Mouse (Mus musculus) intestine, embryonic 15.5 days (tissue): ENCODE data around the gene Ranbp17. TPM values are rescaled to one million over a fixed set of nuclear protein-coding genes. Genes with fewer than 3 reads are reported as not detected.

Experiments used
- ATAC-seq: fragments of 200-750 bp; cut with Nextera tagmentation; 2 replicates; pipeline ENCODE4 v1.8.0; 2017; ENCODE audit warnings: moderate TSS enrichment, moderate library complexity
- H3K27ac ChIP-seq: fragments of 300-500 bp; sonication (generic); 2 replicates; pipeline ENCODE4 v1.5.1; 2015; ENCODE audit warnings: mild to moderate bottlenecking, inconsistent platforms
- H3K27me3 ChIP-seq: fragments of 300-500 bp; sonication (generic); replicated peaks from 2 replicates; pipeline ENCODE4 v1.6.1; 2015; ENCODE audit warnings: inconsistent platforms
- H3K36me3 ChIP-seq: fragments of 300-500 bp; sonication (generic); 2 replicates; pipeline ENCODE4 v1.6.1; 2015; ENCODE audit warnings: inconsistent platforms
- H3K4me1 ChIP-seq: fragments of 300-500 bp; sonication (generic); replicated peaks from 2 replicates; pipeline ENCODE4 v1.6.1; 2015; ENCODE audit warnings: inconsistent platforms
- H3K4me2 ChIP-seq: fragments of 300-500 bp; sonication (generic); replicated peaks from 2 replicates; pipeline ENCODE4 v1.6.1; 2015; ENCODE audit warnings: mild to moderate bottlenecking, inconsistent platforms
- H3K4me3 ChIP-seq: fragments of 300-500 bp; sonication (generic); replicated peaks from 2 replicates; pipeline ENCODE4 v1.5.1; 2015; ENCODE audit warnings: inconsistent platforms
- H3K9ac ChIP-seq: fragments of 300-500 bp; sonication (generic); 2 replicates; pipeline ENCODE4 v1.6.1; 2015; ENCODE audit warnings: inconsistent platforms
- H3K9me3 ChIP-seq: fragments of 300-500 bp; sonication (generic); 2 replicates; pipeline ENCODE4 v1.6.1; 2016; ENCODE audit warnings: inconsistent platforms
- WGBS: fragments of 180-500 bp; shearing (Covaris S2); methylation state at CpG from one replicate; pipeline ENCODE4 v1.1.7; 2015; 5-methylcytosine and 5-hydroxymethylcytosine counted together
- polyA plus RNA-seq: library from polyadenylated mRNA; unstranded; fragments of >200 nt; fragmentation: Nextera tagmentation; extraction: Ambion mirVana; gene quantifications from 2 replicates; pipeline ENCODE4 v1.2.1, GENCODE M21; 2015

Ranbp17 gene
- polyA plus RNA-seq, result 2.7 TPM in 2 replicates

- H3K4me1 ChIP-seq, result no peaks in the 10 kb centered on the region
- H3K4me3 ChIP-seq, result peak within 1 kb of the TSS; percentile 89
- H3K27ac ChIP-seq, result peak within 1 kb of the TSS; percentile 71
- no peaks in the 10 kb centered on the region for H3K27me3 ChIP-seq
- H3K4me2 ChIP-seq, result peak within 1 kb of the TSS; percentile 87
- no peaks in the 10 kb centered on the region for H3K36me3 ChIP-seq
- ATAC-seq, result peak; percentile 88
- H3K9ac ChIP-seq, result peak within 1 kb of the TSS; percentile 80
- H3K9me3 ChIP-seq, result no peaks in the 10 kb centered on the region
- WGBS, result 1% methylated on average over 69 of the region's 72 CpGs
Observed at GRCm38 (mm10) chr11:33513376-33513991, at the start of gene Ranbp17. TSS of gene Ranbp17 (minus strand) at chr11:33513746.

GRCm38 (mm10) chr11:33554123-33554522, 40.6 kb upstream of the Ranbp17 start:
- H3K4me2 ChIP-seq, result no peak overlapping the region
- H3K36me3 ChIP-seq, result no peaks in the 10 kb centered on the region
- no peak overlapping the region for H3K27ac ChIP-seq
- ATAC-seq, result no peak
- 79% methylated on average over 8 of the region's 8 CpGs for WGBS
- H3K4me3 ChIP-seq, result no peak overlapping the region
- H3K27me3 ChIP-seq, result no peaks in the 10 kb centered on the region
- no peaks in the 10 kb centered on the region for H3K4me1 ChIP-seq
- no peaks in the 10 kb centered on the region for H3K9me3 ChIP-seq
- no peak overlapping the region for H3K9ac ChIP-seq

- ATAC-seq, result no peak
- Histone ChIP-seq H3K9me3 (no peaks in the 10 kb centered on the region), H3K4me2 (no peak overlapping the region), H3K27me3 (no peaks in the 10 kb centered on the region), H3K27ac (no peak overlapping the region), H3K36me3 (no peaks in the 10 kb centered on the region), H3K9ac (no peak overlapping the region), H3K4me3 (no peak overlapping the region), H3K4me1 (no peaks in the 10 kb centered on the region)
- WGBS, result 81% methylated on average over 14 of the region's 14 CpGs
Observed at GRCm38 (mm10) chr11:33550861-33551560, 37.5 kb upstream of the Ranbp17 start.

- Histone ChIP-seq H3K4me2 (no peak overlapping the region), H3K36me3 (no peaks in the 10 kb centered on the region), H3K4me1 (no peaks in the 10 kb centered on the region), H3K27me3 (no peaks in the 10 kb centered on the region), H3K4me3 (no peak overlapping the region), H3K9me3 (no peaks in the 10 kb centered on the region), H3K27ac (no peak overlapping the region), H3K9ac (no peak overlapping the region)
- WGBS, result 55% methylated on average over 2 of the region's 2 CpGs
- no peak for ATAC-seq
Observed at GRCm38 (mm10) chr11:33547386-33547785, 33.8 kb upstream of the Ranbp17 start.

GRCm38 (mm10) chr11:33544945-33545344, 31.4 kb upstream of the Ranbp17 start:
- Histone ChIP-seq H3K4me1 (no peaks in the 10 kb centered on the region), H3K9me3 (no peaks in the 10 kb centered on the region), H3K9ac (no peak overlapping the region), H3K27me3 (no peaks in the 10 kb centered on the region), H3K4me3 (no peak overlapping the region), H3K27ac (no peak overlapping the region), H3K36me3 (no peaks in the 10 kb centered on the region), H3K4me2 (no peak overlapping the region)
- no peak for ATAC-seq
- WGBS, result 94% methylated on average over 2 of the region's 2 CpGs

GRCm38 (mm10) chr11:33544121-33544520, 30.6 kb upstream of the Ranbp17 start:
- H3K36me3 ChIP-seq, result no peaks in the 10 kb centered on the region
- ATAC-seq, result peak; percentile 55; the same call in 1 of the 2 replicates
- H3K4me2 ChIP-seq, result no peak overlapping the region
- H3K9ac ChIP-seq, result no peak overlapping the region
- H3K27ac ChIP-seq, result no peak overlapping the region
- H3K27me3 ChIP-seq, result no peaks in the 10 kb centered on the region
- H3K9me3 ChIP-seq, result no peaks in the 10 kb centered on the region
- WGBS, result 48% methylated on average over 11 of the region's 11 CpGs
- H3K4me3 ChIP-seq, result no peak overlapping the region
- H3K4me1 ChIP-seq, result no peaks in the 10 kb centered on the region

GRCm38 (mm10) chr11:33537390-33538125, 24.0 kb upstream of the Ranbp17 start:
- no peaks in the 10 kb centered on the region for H3K36me3 ChIP-seq
- no peak overlapping the region for H3K4me2 ChIP-seq
- H3K9ac ChIP-seq, result no peak overlapping the region
- no peaks in the 10 kb centered on the region for H3K27me3 ChIP-seq
- no peak overlapping the region for H3K4me3 ChIP-seq
- no peak for ATAC-seq
- H3K9me3 ChIP-seq, result no peaks in the 10 kb centered on the region
- H3K4me1 ChIP-seq, result no peaks in the 10 kb centered on the region
- no peak overlapping the region for H3K27ac ChIP-seq
- WGBS, result 77% methylated on average over 5 of the region's 5 CpGs

- Histone ChIP-seq H3K27me3 (no peaks in the 10 kb centered on the region), H3K9ac (no peak overlapping the region), H3K4me2 (no peak overlapping the region), H3K4me3 (no peak overlapping the region), H3K4me1 (no peaks in the 10 kb centered on the region), H3K36me3 (no peaks in the 10 kb centered on the region), H3K9me3 (no peaks in the 10 kb centered on the region), H3K27ac (no peak overlapping the region)
- 88% methylated on average over 3 of the region's 3 CpGs for WGBS
- no peak for ATAC-seq
Observed at GRCm38 (mm10) chr11:33536636-33537035, 23.1 kb upstream of the Ranbp17 start.

- H3K36me3 ChIP-seq, result no peaks in the 10 kb centered on the region
- H3K9ac ChIP-seq, result no peak overlapping the region
- H3K27me3 ChIP-seq, result no peaks in the 10 kb centered on the region
- H3K27ac ChIP-seq, result no peak overlapping the region
- no peak overlapping the region for H3K4me2 ChIP-seq
- ATAC-seq, result no peak
- no peak overlapping the region for H3K4me3 ChIP-seq
- H3K9me3 ChIP-seq, result no peaks in the 10 kb centered on the region
- 86% methylated on average over 4 of the region's 4 CpGs for WGBS
- no peaks in the 10 kb centered on the region for H3K4me1 ChIP-seq
Observed at GRCm38 (mm10) chr11:33534541-33534940, 21.0 kb upstream of the Ranbp17 start.

- 60% methylated on average over 3 of the region's 3 CpGs for WGBS
- no peaks in the 10 kb centered on the region for H3K36me3 ChIP-seq
- no peak overlapping the region for H3K4me3 ChIP-seq
- no peak overlapping the region for H3K4me2 ChIP-seq
- no peaks in the 10 kb centered on the region for H3K4me1 ChIP-seq
- ATAC-seq, result no peak
- H3K27ac ChIP-seq, result no peak overlapping the region
- no peaks in the 10 kb centered on the region for H3K27me3 ChIP-seq
- no peak overlapping the region for H3K9ac ChIP-seq
- no peaks in the 10 kb centered on the region for H3K9me3 ChIP-seq
Observed at GRCm38 (mm10) chr11:33533577-33533976, 20.0 kb upstream of the Ranbp17 start.

GRCm38 (mm10) chr11:33529576-33529975, 16.0 kb upstream of the Ranbp17 start:
- no peak for ATAC-seq
- H3K9me3 ChIP-seq, result no peaks in the 10 kb centered on the region
- no peak overlapping the region for H3K4me2 ChIP-seq
- H3K9ac ChIP-seq, result no peak overlapping the region
- H3K4me3 ChIP-seq, result no peak overlapping the region
- H3K36me3 ChIP-seq, result no peaks in the 10 kb centered on the region
- no peak overlapping the region for H3K27ac ChIP-seq
- 49% methylated on average over 2 of the region's 2 CpGs for WGBS
- H3K27me3 ChIP-seq, result no peaks in the 10 kb centered on the region
- H3K4me1 ChIP-seq, result no peaks in the 10 kb centered on the region

- peak; percentile 94 for ATAC-seq
- Histone ChIP-seq H3K27me3 (no peaks in the 10 kb centered on the region), H3K36me3 (no peaks in the 10 kb centered on the region), H3K4me1 (no peaks in the 10 kb centered on the region), H3K4me3 (peak overlapping the region; percentile 89), H3K9ac (peak overlapping the region; percentile 80), H3K9me3 (no peaks in the 10 kb centered on the region), H3K4me2 (peak overlapping the region; percentile 87), H3K27ac (peak overlapping the region; percentile 71)
- WGBS, result under 1% methylated on average over 43 of the region's 43 CpGs
Observed at GRCm38 (mm10) chr11:33512854-33513375, 631 bp downstream of the Ranbp17 start.
